Mouse (Mus musculus) midbrain, embryonic 14.5 days (tissue): Measurements from ENCODE around the gene Tmco5. TPM values are rescaled to one million over a fixed set of nuclear protein-coding genes. Genes with fewer than 3 reads are reported as not detected.

ENCODE experiments used
- ATAC-seq: fragments of 200-750 bp; cut with Nextera tagmentation; 2 replicates; pipeline ENCODE4 v1.8.0; 2017; ENCODE audit warnings: moderate number of reproducible peaks, moderate library complexity; ENCODE audit not compliant: low FRiP score, low TSS enrichment
- DNase-seq: peaks from one replicate; pipeline ENCODE4 v3.0.0-alpha.2; 2015
- H3K27ac ChIP-seq: fragments of 300-500 bp; sonication (generic); replicated peaks from 2 replicates; pipeline ENCODE4 v1.5.1; 2014; ENCODE audit warnings: mild to moderate bottlenecking, low read depth, low read length, moderate library complexity
- H3K27me3 ChIP-seq: fragments of 300-500 bp; sonication (generic); 2 replicates; pipeline ENCODE4 v1.6.1; 2014; ENCODE audit warnings: low read length, control low read depth, mixed read lengths; ENCODE audit not compliant: control insufficient read depth, insufficient read depth
- H3K36me3 ChIP-seq: fragments of 300-500 bp; sonication (generic); 2 replicates; pipeline ENCODE4 v1.6.1; 2014; ENCODE audit warnings: low read length, control low read depth; ENCODE audit not compliant: control insufficient read depth, insufficient read depth
- H3K4me1 ChIP-seq: fragments of 300-500 bp; sonication (generic); 2 replicates; pipeline ENCODE4 v1.6.1; 2014; ENCODE audit warnings: mild to moderate bottlenecking, antibody characterized with exemption, low read length, control low read depth; ENCODE audit not compliant: control insufficient read depth, insufficient read depth
- H3K4me2 ChIP-seq: fragments of 300-500 bp; sonication (generic); 2 replicates; pipeline ENCODE4 v1.6.1; 2014; ENCODE audit warnings: mild to moderate bottlenecking, low read length, moderate library complexity
- H3K4me3 ChIP-seq: fragments of 300-500 bp; sonication (generic); replicated peaks from 2 replicates; pipeline ENCODE4 v1.5.1; 2014; ENCODE audit warnings: low read depth, low read length
- H3K9ac ChIP-seq: fragments of 300-500 bp; sonication (generic); replicated peaks from 2 replicates; pipeline ENCODE4 v1.6.1; 2014; ENCODE audit warnings: mild to moderate bottlenecking, low read length, moderate library complexity
- H3K9me3 ChIP-seq: fragments of 300-500 bp; sonication (generic); 2 replicates; pipeline ENCODE4 v1.6.1; 2016; ENCODE audit warnings: low read length, control low read depth, mixed read lengths; ENCODE audit not compliant: control insufficient read depth
- whole genome bisulfite sequencing: fragments of 180-500 bp; shearing (Covaris S2); extraction: QIAGEN DNeasy Blood & Tissue Kit; methylation state at CpG from one replicate; pipeline ENCODE4 v1.1.7; 2014; 5-methylcytosine and 5-hydroxymethylcytosine counted together
- polyA plus RNA-seq: library from polyadenylated mRNA; unstranded; fragments of >200 nt; fragmentation: Nextera tagmentation; extraction: Ambion mirVana; gene quantifications from 2 replicates; pipeline ENCODE4 v1.2.1, GENCODE M21; 2014

Tmco5 gene
- polyA plus RNA-seq, 1 experiment from 2014 or later = not detected

GRCm38 (mm10) chr2:116876955-116877615 lies 1.4 kb upstream of the Tmco5 start:
- Histone ChIP-seq H3K4me1 (0 out of 2 replicates have a peak, but pooled peaks cover 3% of the 10 kb centered on the region), H3K4me3 (no peak overlapping the region), H3K27ac (no peak overlapping the region), H3K36me3 (no peaks in the 10 kb centered on the region), H3K9me3 (no peaks in the 10 kb centered on the region), H3K4me2 (no peak overlapping the region), H3K9ac (no peak overlapping the region), H3K27me3 (no peaks in the 10 kb centered on the region)
- ATAC-seq (no peak), DNase-seq (peak; percentile 31)
- WGBS = 28% methylated on average over 9 of the region's 9 CpGs

- Histone ChIP-seq H3K4me2 (no peak overlapping the region), H3K4me3 (no peak overlapping the region), H3K4me1 (0 out of 2 replicates have a peak, but pooled peaks cover 3% of the 10 kb centered on the region), H3K27me3 (no peaks in the 10 kb centered on the region), H3K27ac (no peak overlapping the region), H3K9me3 (no peaks in the 10 kb centered on the region), H3K9ac (no peak overlapping the region), H3K36me3 (no peaks in the 10 kb centered on the region)
- no peak for DNase-seq
- ATAC-seq = no peak
- whole genome bisulfite sequencing = 93% methylated on average over 3 of the region's 3 CpGs
Measured at GRCm38 (mm10) chr2:116879730-116880129, 1.2 kb downstream of the Tmco5 start.

- H3K9ac ChIP-seq = no peak overlapping the region; the same call in 1 of the 2 replicates
- H3K9me3 ChIP-seq = no peaks in the 10 kb centered on the region
- no peaks in the 10 kb centered on the region for H3K27me3 ChIP-seq
- no peak overlapping the region for H3K4me3 ChIP-seq
- DNase-seq = no peak
- H3K36me3 ChIP-seq = no peaks in the 10 kb centered on the region
- peak; percentile 31 for ATAC-seq
- peak overlapping the region; percentile 55 for H3K4me2 ChIP-seq
- H3K27ac ChIP-seq = no peak overlapping the region
- 43% methylated on average over 14 of the region's 14 CpGs for WGBS
- no peaks in the 10 kb centered on the region for H3K4me1 ChIP-seq
Measured at GRCm38 (mm10) chr2:116893316-116893987, 15.0 kb downstream of the Tmco5 start.

- DNase-seq (peak; percentile 86), ATAC-seq (peak; percentile 81)
- Histone ChIP-seq H3K27me3 (no peaks in the 10 kb centered on the region), H3K27ac (no peak overlapping the region), H3K4me1 (no peaks in the 10 kb centered on the region), H3K9ac (no peak overlapping the region; the same call in 1 of the 2 replicates), H3K9me3 (no peaks in the 10 kb centered on the region), H3K4me3 (peak overlapping the region; percentile 22; the same call in 1 of the 2 replicates), H3K36me3 (no peaks in the 10 kb centered on the region), H3K4me2 (peak overlapping the region; percentile 55)
- WGBS = under 1% methylated on average over 9 of the region's 9 CpGs
Measured at GRCm38 (mm10) chr2:116893988-116894363, 15.5 kb downstream of the Tmco5 start.

GRCm38 (mm10) chr2:116899615-116900272 lies 21.3 kb downstream of the Tmco5 start:
- peak overlapping the region; percentile 66 for H3K4me2 ChIP-seq
- peak; percentile 75 for ATAC-seq
- H3K9ac ChIP-seq = peak overlapping the region; percentile 48; the same call in 1 of the 2 replicates
- no peaks in the 10 kb centered on the region for H3K9me3 ChIP-seq
- no peaks in the 10 kb centered on the region for H3K27me3 ChIP-seq
- peak overlapping the region; percentile 32 for H3K4me3 ChIP-seq
- 16% methylated on average over 19 of the region's 19 CpGs for WGBS
- H3K27ac ChIP-seq = no peak overlapping the region
- H3K36me3 ChIP-seq = no peaks in the 10 kb centered on the region
- DNase-seq = peak; percentile 91
- no peaks in the 10 kb centered on the region for H3K4me1 ChIP-seq

GRCm38 (mm10) chr2:116900273-116900843 lies 21.9 kb downstream of the Tmco5 start:
- Histone ChIP-seq H3K9me3 (no peaks in the 10 kb centered on the region), H3K36me3 (no peaks in the 10 kb centered on the region), H3K4me1 (no peaks in the 10 kb centered on the region), H3K4me2 (peak overlapping the region; percentile 66), H3K9ac (peak overlapping the region; percentile 48; the same call in 1 of the 2 replicates), H3K4me3 (peak overlapping the region; percentile 32), H3K27ac (no peak overlapping the region), H3K27me3 (no peaks in the 10 kb centered on the region)
- no peak for DNase-seq
- 32% methylated on average over 10 of the region's 10 CpGs for WGBS
- ATAC-seq = 0 out of 2 replicates have a peak, but pooled peaks have one; percentile 46

- no peak overlapping the region for H3K4me2 ChIP-seq
- no peaks in the 10 kb centered on the region for H3K36me3 ChIP-seq
- no peaks in the 10 kb centered on the region for H3K9me3 ChIP-seq
- 83% methylated on average over 8 of the region's 8 CpGs for WGBS
- H3K4me3 ChIP-seq = no peak overlapping the region
- H3K27me3 ChIP-seq = no peaks in the 10 kb centered on the region
- no peak overlapping the region for H3K27ac ChIP-seq
- ATAC-seq = no peak
- no peak for DNase-seq
- H3K9ac ChIP-seq = no peak overlapping the region
- H3K4me1 ChIP-seq = no peaks in the 10 kb centered on the region
Measured at GRCm38 (mm10) chr2:116908268-116908667, 29.8 kb downstream of the Tmco5 start.

GRCm38 (mm10) chr2:116912334-116913070 lies 34.0 kb downstream of the Tmco5 start:
- H3K27me3 ChIP-seq = no peaks in the 10 kb centered on the region
- no peaks in the 10 kb centered on the region for H3K36me3 ChIP-seq
- 89% methylated on average over 7 of the region's 7 CpGs for WGBS
- no peak overlapping the region for H3K4me2 ChIP-seq
- ATAC-seq (no peak), DNase-seq (no peak)
- no peaks in the 10 kb centered on the region for H3K9me3 ChIP-seq
- no peak overlapping the region for H3K27ac ChIP-seq
- H3K4me3 ChIP-seq = no peak overlapping the region
- no peaks in the 10 kb centered on the region for H3K4me1 ChIP-seq
- no peak overlapping the region for H3K9ac ChIP-seq
